Mouse (Mus musculus) embryonic facial prominence, embryonic 14.5 days (tissue): ENCODE data around the gene Gm973. TPM values are rescaled to one million over a fixed set of nuclear protein-coding genes. Genes with fewer than 3 reads are reported as not detected.

ENCODE experiments used
- ATAC-seq: fragments of 200-750 bp; cut with Nextera tagmentation; 2 replicates; pipeline ENCODE4 v1.8.0; 2017; ENCODE audit warnings: low read depth, moderate number of reproducible peaks, moderate TSS enrichment
- DNase-seq: peaks from one replicate; pipeline ENCODE4 v3.0.0-alpha.2; 2015; ENCODE audit warnings: low spot score
- H3K27ac ChIP-seq: fragments of 300-500 bp; sonication (generic); replicated peaks from 2 replicates; pipeline ENCODE4 v1.5.1; 2014; ENCODE audit warnings: low read depth, mild to moderate bottlenecking, low read length, moderate library complexity
- H3K27me3 ChIP-seq: fragments of 300-500 bp; sonication (generic); replicated peaks from 2 replicates; pipeline ENCODE4 v1.6.1; 2014; ENCODE audit warnings: low read length; ENCODE audit not compliant: control insufficient read depth, insufficient read depth
- H3K36me3 ChIP-seq: fragments of 300-500 bp; sonication (generic); 2 replicates; pipeline ENCODE4 v1.6.1; 2014; ENCODE audit warnings: low read length, mixed read lengths; ENCODE audit not compliant: control insufficient read depth, insufficient read depth
- H3K4me1 ChIP-seq: fragments of 300-500 bp; sonication (generic); 2 replicates; pipeline ENCODE4 v1.6.1; 2014; ENCODE audit warnings: antibody characterized with exemption, low read length; ENCODE audit not compliant: control insufficient read depth, insufficient read depth
- H3K4me2 ChIP-seq: fragments of 300-500 bp; sonication (generic); 2 replicates; pipeline ENCODE4 v1.6.1; 2014; ENCODE audit warnings: low read depth, mild to moderate bottlenecking, low read length, moderate library complexity, mixed read lengths
- H3K4me3 ChIP-seq: fragments of 300-500 bp; sonication (generic); 2 replicates; pipeline ENCODE4 v1.5.1; 2014; ENCODE audit warnings: low read depth, mild to moderate bottlenecking, low read length
- H3K9ac ChIP-seq: fragments of 300-500 bp; sonication (generic); 2 replicates; pipeline ENCODE4 v1.6.1; 2014; ENCODE audit warnings: low read depth, mild to moderate bottlenecking, low read length, moderate library complexity, mixed read lengths
- H3K9me3 ChIP-seq: fragments of 300-500 bp; sonication (generic); 2 replicates; pipeline ENCODE4 v1.6.1; 2016; ENCODE audit warnings: low read length; ENCODE audit not compliant: control insufficient read depth
- WGBS: fragments of 180-500 bp; shearing (Covaris S2); extraction: QIAGEN DNeasy Blood & Tissue Kit; methylation state at CpG from one replicate; pipeline ENCODE4 v1.1.7; 2014; 5-methylcytosine and 5-hydroxymethylcytosine counted together
- polyA plus RNA-seq: library from polyadenylated mRNA; unstranded; fragments of >200 nt; fragmentation: Nextera tagmentation; extraction: Ambion mirVana; gene quantifications from 2 replicates; pipeline ENCODE4 v1.2.1, GENCODE M21; 2014

The Gm973 gene
- polyA plus RNA-seq, 1 experiment from 2014 or later = 5.9 TPM

DNA sequence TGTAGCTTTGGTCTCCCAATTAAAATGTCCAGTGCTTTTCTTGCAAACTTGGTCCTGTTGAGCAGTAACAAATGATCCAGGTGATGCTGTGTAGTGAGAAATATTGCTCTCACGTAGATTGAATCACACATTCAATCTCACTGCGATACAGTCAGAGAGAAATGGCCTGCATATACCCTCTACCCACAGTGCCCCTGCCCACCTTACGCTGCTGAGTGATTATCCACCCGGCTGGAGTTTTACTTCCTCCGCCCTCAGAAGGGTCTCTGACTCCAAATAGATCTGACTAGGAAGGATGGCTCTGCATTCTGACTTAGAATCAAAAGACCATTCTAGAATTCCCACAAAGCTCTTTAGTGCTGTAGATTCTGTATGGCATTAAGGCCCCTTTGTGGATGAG lies 32.4 kb downstream of the Gm973 start:
- Histone ChIP-seq H3K27me3 (no peaks in the 10 kb centered on the region), H3K36me3 (no peaks in the 10 kb centered on the region), H3K27ac (no peak overlapping the region), H3K4me2 (no peak overlapping the region), H3K9ac (no peak overlapping the region), H3K4me1 (peaks cover 10% of the 10 kb centered on the region; the same call in 1 of the 2 replicates), H3K9me3 (no peaks in the 10 kb centered on the region), H3K4me3 (no peak overlapping the region)
- 81% methylated on average over 5 of the region's 5 CpGs for WGBS
- DNase-seq (no peak), ATAC-seq (no peak)

DNA sequence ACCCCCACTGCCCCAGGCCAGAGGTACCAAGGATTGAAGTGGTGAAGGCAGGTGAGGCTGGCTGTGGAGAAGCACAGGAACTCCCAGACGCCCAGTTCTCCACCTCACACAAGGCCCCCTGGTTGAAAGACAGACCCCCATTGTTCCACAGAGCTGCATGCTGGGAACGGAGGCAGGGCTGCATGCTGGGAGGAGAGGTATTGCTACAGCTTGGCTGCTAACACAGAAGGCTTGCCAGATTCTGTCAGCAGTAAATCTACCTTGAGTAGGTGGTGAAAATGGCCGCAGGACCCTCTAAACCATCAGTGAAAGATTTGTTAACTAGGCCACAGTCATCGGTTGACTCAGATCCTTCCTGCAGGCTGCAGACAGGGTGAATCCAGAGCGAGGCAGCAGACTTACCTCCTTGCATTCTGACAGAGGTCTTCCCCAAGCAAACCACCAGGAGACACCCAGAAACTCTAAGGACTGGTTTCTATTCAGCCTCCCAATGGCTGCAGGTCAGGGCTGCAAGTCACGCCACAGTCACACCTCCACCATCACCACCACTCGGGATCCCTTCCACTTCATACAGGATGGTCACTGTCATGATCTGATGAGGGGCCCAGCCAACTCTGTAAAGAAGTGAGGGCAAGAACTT lies 33.1 kb downstream of the Gm973 start:
- peaks cover 14% of the 10 kb centered on the region; the same call in 1 of the 2 replicates for H3K4me1 ChIP-seq
- no peaks in the 10 kb centered on the region for H3K27me3 ChIP-seq
- no peaks in the 10 kb centered on the region for H3K36me3 ChIP-seq
- no peak overlapping the region for H3K9ac ChIP-seq
- H3K27ac ChIP-seq = no peak overlapping the region
- WGBS = 67% methylated on average over 7 of the region's 7 CpGs
- DNase-seq = no peak
- no peaks in the 10 kb centered on the region for H3K9me3 ChIP-seq
- H3K4me3 ChIP-seq = no peak overlapping the region
- ATAC-seq = no peak
- H3K4me2 ChIP-seq = no peak overlapping the region

DNA sequence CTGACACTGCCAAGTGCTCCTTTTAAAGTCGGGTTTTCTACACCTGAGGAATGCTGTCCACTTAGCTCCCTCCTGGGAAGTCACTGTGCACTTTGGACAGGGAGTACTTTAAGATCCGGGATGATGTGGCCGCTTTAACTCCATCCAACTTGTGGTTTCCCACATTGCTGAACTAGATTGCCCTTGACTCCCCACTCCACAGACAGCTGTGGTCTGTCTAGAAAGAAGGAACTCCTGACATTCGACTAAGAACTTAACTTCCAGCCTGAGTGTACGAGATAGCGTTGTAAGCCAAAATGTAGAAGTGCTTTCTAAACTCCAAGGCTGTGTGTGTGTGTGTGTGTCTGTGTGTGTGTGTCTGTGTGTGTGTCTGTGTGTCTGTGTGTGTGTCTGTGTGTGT lies 34.2 kb downstream of the Gm973 start:
- Histone ChIP-seq H3K9ac (no peak overlapping the region), H3K27me3 (no peaks in the 10 kb centered on the region), H3K9me3 (no peaks in the 10 kb centered on the region), H3K27ac (no peak overlapping the region), H3K4me1 (peaks cover 12% of the 10 kb centered on the region; the same call in 1 of the 2 replicates), H3K4me3 (no peak overlapping the region), H3K36me3 (no peaks in the 10 kb centered on the region), H3K4me2 (no peak overlapping the region)
- ATAC-seq = no peak
- peak; percentile 23 for DNase-seq
- 59% methylated on average over 6 of the region's 6 CpGs for WGBS

DNA sequence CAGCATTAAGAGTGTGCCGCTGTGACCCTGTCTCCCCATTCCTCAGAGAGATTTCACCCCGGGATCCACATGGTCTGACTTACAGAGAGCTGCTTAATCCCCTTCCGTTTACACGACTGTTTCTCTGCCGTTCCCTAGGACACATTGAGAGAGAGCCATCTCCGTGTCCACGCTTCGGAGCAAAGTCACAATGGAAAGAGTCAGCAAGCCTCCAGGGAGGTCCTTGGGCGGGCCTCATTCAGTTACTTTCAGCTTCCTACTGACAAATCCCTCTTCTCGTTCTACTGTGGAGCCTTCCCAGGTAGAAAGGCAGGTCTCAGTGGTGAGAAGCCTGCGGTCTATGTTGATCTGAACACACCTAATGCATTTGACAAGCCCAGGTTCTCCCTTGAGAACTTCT lies 34.9 kb downstream of the Gm973 start:
- H3K4me1 ChIP-seq = peaks cover 12% of the 10 kb centered on the region; the same call in 1 of the 2 replicates
- no peak overlapping the region for H3K4me3 ChIP-seq
- H3K36me3 ChIP-seq = no peaks in the 10 kb centered on the region
- H3K9me3 ChIP-seq = no peaks in the 10 kb centered on the region
- ATAC-seq (no peak), DNase-seq (no peak)
- no peak overlapping the region for H3K27ac ChIP-seq
- no peak overlapping the region for H3K9ac ChIP-seq
- no peaks in the 10 kb centered on the region for H3K27me3 ChIP-seq
- H3K4me2 ChIP-seq = no peak overlapping the region
- WGBS = 60% methylated on average over 11 of the region's 11 CpGs

DNA sequence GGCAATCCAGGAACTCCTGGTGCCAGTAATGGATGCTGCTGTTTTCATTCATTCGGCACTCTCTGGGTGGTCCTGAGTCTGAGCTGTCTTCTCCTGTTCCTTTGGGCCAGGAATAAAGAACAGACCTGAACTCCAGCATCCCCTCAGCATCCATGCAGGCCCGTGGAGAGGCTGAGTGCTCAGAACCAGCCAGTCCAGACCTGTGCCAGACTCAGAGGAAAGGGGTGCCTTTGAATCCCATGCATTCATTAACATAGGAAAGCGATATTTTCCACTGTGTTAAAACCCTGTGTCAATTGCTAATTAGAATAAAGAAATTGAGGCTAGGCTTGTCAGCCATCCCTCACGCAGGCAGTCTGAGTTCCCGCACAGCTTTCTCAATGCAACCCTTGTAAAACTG lies 37.6 kb downstream of the Gm973 start:
- no peak overlapping the region for H3K9ac ChIP-seq
- no peak overlapping the region for H3K4me2 ChIP-seq
- no peak for ATAC-seq
- no peak overlapping the region for H3K4me3 ChIP-seq
- H3K4me1 ChIP-seq = peaks cover 12% of the 10 kb centered on the region; the same call in 1 of the 2 replicates
- no peak for DNase-seq
- H3K27me3 ChIP-seq = no peaks in the 10 kb centered on the region
- no peaks in the 10 kb centered on the region for H3K36me3 ChIP-seq
- H3K27ac ChIP-seq = no peak overlapping the region
- no peaks in the 10 kb centered on the region for H3K9me3 ChIP-seq
- WGBS = 36% methylated on average over 5 of the region's 5 CpGs

DNA sequence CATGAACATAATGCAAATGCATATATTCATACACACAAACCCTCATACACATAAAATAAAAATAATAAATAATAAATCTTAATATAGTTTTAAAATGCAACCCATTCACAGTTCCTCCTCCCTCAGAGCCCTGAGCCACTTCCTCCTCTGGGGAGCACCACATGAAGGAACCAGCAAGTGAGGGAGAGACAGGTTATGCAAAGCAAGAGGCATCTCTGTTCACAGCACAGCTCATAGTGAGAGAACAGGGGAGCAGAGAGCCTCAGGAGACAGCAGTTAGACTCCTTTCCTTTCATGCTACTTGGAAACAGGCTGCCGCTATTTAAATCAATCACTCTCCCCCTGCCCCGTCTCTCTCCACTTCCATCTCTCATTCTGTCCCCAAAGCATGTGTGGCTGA lies 47.5 kb downstream of the Gm973 start:
- no peak for ATAC-seq
- WGBS = 59% methylated on average over 2 of the region's 2 CpGs
- Histone ChIP-seq H3K4me2 (no peak overlapping the region), H3K27me3 (no peaks in the 10 kb centered on the region), H3K4me3 (no peak overlapping the region), H3K27ac (no peak overlapping the region), H3K4me1 (0 out of 2 replicates have a peak, but pooled peaks cover 11% of the 10 kb centered on the region), H3K36me3 (no peaks in the 10 kb centered on the region), H3K9me3 (peaks cover 4% of the 10 kb centered on the region), H3K9ac (no peak overlapping the region)
- no peak for DNase-seq

DNA sequence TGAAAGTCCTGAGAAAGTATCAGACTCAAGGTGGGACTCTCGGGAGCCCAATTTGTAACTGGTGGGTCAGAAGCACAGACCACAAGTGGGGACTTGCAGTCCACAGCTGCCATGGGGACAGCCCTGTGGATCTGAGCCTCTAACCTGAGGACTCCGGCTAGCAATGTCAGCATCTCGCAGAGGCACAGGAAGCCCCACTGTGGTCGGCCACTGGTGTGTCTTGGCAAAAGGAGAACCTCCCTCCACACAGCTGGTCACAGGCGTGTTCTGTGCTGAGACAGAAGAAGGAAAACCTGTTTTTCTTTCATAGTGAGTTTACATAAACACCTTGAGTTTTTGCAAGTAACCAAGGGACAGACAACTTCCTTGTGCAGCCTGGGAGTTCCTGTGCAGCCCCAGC lies 49.7 kb downstream of the Gm973 start:
- WGBS = 63% methylated on average over 5 of the region's 5 CpGs
- no peak overlapping the region for H3K4me3 ChIP-seq
- DNase-seq = no peak
- H3K9me3 ChIP-seq = peaks cover 4% of the 10 kb centered on the region
- peak; percentile 30; the same call in 1 of the 2 replicates for ATAC-seq
- H3K4me1 ChIP-seq = 0 out of 2 replicates have a peak, but pooled peaks cover 16% of the 10 kb centered on the region
- no peak overlapping the region for H3K27ac ChIP-seq
- H3K36me3 ChIP-seq = no peaks in the 10 kb centered on the region
- H3K27me3 ChIP-seq = no peaks in the 10 kb centered on the region
- no peak overlapping the region for H3K9ac ChIP-seq
- H3K4me2 ChIP-seq = no peak overlapping the region

DNA sequence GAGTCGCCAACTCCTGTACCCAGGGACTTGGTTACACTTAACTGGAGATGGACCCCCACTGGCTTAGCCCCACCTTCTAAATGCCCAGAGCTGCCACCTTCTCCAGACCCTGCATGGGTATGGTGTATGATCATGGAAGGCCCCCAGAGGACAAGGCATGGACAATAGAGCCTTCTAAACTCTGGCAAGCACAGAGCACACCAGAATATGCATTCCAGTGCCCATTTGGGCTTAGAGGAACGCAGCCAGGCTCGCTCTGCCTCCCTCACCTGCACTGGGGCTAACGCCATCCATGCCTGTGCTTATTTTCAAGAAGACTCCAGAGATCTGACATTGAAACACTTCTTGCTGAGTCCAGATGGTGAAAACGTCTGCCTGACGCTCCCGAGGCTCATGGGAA lies 50.2 kb downstream of the Gm973 start:
- H3K36me3 ChIP-seq = no peaks in the 10 kb centered on the region
- no peak overlapping the region for H3K9ac ChIP-seq
- no peaks in the 10 kb centered on the region for H3K27me3 ChIP-seq
- peak; percentile 1; the same call in 1 of the 2 replicates for ATAC-seq
- peaks cover 4% of the 10 kb centered on the region for H3K9me3 ChIP-seq
- DNase-seq = no peak
- H3K4me3 ChIP-seq = no peak overlapping the region
- 44% methylated on average over 7 of the region's 7 CpGs for WGBS
- H3K4me1 ChIP-seq = 0 out of 2 replicates have a peak, but pooled peaks cover 16% of the 10 kb centered on the region
- H3K27ac ChIP-seq = 0 out of 2 replicates have a peak overlapping the region, but pooled peaks have one; percentile 36
- no peak overlapping the region for H3K4me2 ChIP-seq

DNA sequence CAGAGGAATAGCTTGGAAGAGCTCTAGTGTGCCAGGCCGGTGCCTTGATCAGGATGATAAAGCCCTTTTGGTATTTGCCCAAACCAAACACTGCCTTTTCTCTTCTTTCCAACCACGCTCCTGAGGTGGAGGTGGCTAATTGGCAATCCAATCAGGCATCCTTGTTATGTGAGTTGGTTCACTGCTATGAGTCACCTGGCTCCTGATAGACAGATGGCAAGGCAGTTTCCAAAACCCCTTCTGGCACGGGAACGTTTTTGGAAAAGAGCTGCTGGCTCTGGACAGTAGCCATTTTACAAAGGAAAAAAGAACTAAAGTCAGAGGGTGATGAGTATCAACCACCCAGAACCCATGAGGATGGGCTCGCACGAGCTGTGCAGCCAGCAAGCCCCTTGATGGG lies 50.9 kb downstream of the Gm973 start:
- Histone ChIP-seq H3K4me3 (no peak overlapping the region), H3K4me1 (0 out of 2 replicates have a peak, but pooled peaks cover 16% of the 10 kb centered on the region), H3K27me3 (no peaks in the 10 kb centered on the region), H3K27ac (no peak overlapping the region), H3K4me2 (no peak overlapping the region), H3K36me3 (no peaks in the 10 kb centered on the region), H3K9me3 (peaks cover 4% of the 10 kb centered on the region), H3K9ac (no peak overlapping the region)
- DNase-seq (no peak), ATAC-seq (peak; percentile 22; the same call in 1 of the 2 replicates)
- WGBS = 48% methylated on average over 6 of the region's 6 CpGs
